Comparison of ENCODE assay signal across 8 mouse cellular contexts in genomic region chr5:139387329-139388194, GRCm38 (mm10). TPM values are rescaled to one million over a fixed set of nuclear protein-coding genes. Genes with fewer than 3 reads are reported as not detected.
DNase-seq lines count a peak whose midpoint lies in the region; ATAC-seq and TF ChIP-seq lines count a peak whose summit lies in the region.

No protein-coding gene starts in this region.

- H3K9ac ChIP-seq in heart, embryonic 12.5 days = no peak overlapping the region
- no peak overlapping the region for H3K9ac ChIP-seq in heart, embryonic 14.5 days (ENCODE audit: low read length)
- H3K9ac ChIP-seq in liver, embryonic 13.5 days = peak overlapping the region; percentile 97

- peak overlapping the region; percentile 8; the same call in 1 of the 2 replicates for H3K4me2 ChIP-seq in heart, embryonic 12.5 days
- H3K4me2 ChIP-seq in heart, embryonic 14.5 days (ENCODE audit: low read length) = no peak overlapping the region
- peak overlapping the region; percentile 89 for H3K4me2 ChIP-seq in liver, embryonic 13.5 days

- no peak for ATAC-seq in heart, embryonic 12.5 days (ENCODE audit: insufficient number of reproducible peaks, low FRiP score)
- ATAC-seq in heart, embryonic 14.5 days (ENCODE audit: insufficient number of reproducible peaks, insufficient read depth, low FRiP score, low read depth) = no peak
- no peak for ATAC-seq in liver, embryonic 13.5 days (ENCODE audit: low read depth)
- ATAC-seq in frontal cortex, adult (ENCODE audit: low TSS enrichment) = no peak

- H3K4me3 ChIP-seq in heart, embryonic 12.5 days = no peak overlapping the region
- H3K4me3 ChIP-seq in bone marrow, adult 2 months (replicated peaks; ENCODE audit: control insufficient read depth, low read depth, low read length) = no peak overlapping the region
- H3K4me3 ChIP-seq in heart, embryonic 14.5 days (ENCODE audit: control insufficient read depth in 1 of 2, insufficient read depth in 1 of 2, low read depth in 1 of 2, low read length in 2 of 2) = no peak overlapping the region
- peak overlapping the region; percentile 76 for H3K4me3 ChIP-seq in liver, embryonic 13.5 days (replicated peaks)

- H3K4me1 ChIP-seq in heart, embryonic 12.5 days (replicated peaks) = peaks cover 86% of the 10 kb centered on the region
- H3K4me1 ChIP-seq in bone marrow, adult 2 months (ENCODE audit: control insufficient read depth, insufficient read depth, low read length) = peaks cover 17% of the 10 kb centered on the region
- peaks cover 44 to 64% of the 10 kb centered on the region in 2 experiments for H3K4me1 ChIP-seq in heart, embryonic 14.5 days (ENCODE audit: control insufficient read depth in 2 of 2, insufficient read depth in 2 of 2, low read length in 2 of 2)
- H3K4me1 ChIP-seq in liver, embryonic 13.5 days (replicated peaks) = peaks cover 98% of the 10 kb centered on the region

- H3K27ac ChIP-seq in heart, embryonic 12.5 days (ENCODE audit: poor library complexity, severe bottlenecking) = peak overlapping the region; percentile 78
- peak overlapping the region; percentile 89 for H3K27ac ChIP-seq in bone marrow, adult 2 months (ENCODE audit: control insufficient read depth, insufficient read depth, low read depth, low read length, poor library complexity)
- H3K27ac ChIP-seq in heart, embryonic 14.5 days (replicated peaks in 1 of 2; ENCODE audit: control insufficient read depth in 1 of 2, insufficient read depth in 1 of 2, low read depth in 2 of 2, low read length in 2 of 2) = peak overlapping the region; percentile 29 to 59
- H3K27ac ChIP-seq in liver, embryonic 13.5 days = peak overlapping the region; percentile 100

- no peaks in the 10 kb centered on the region for H3K9me3 ChIP-seq in heart, embryonic 12.5 days (replicated peaks)
- no peaks in the 10 kb centered on the region for H3K9me3 ChIP-seq in heart, embryonic 14.5 days (ENCODE audit: control insufficient read depth, low read length)
- H3K9me3 ChIP-seq in liver, embryonic 13.5 days (replicated peaks) = no peaks in the 10 kb centered on the region

- TF ChIP-seq CTCF in bone marrow, adult 2 months (IDR thresholded peaks at IDR 0.05; ENCODE audit: control insufficient read depth, insufficient read depth, low read length) = no peak

- DNase-seq in heart, adult 9 months (ENCODE audit: low spot score in 2 of 2) = no peak
- DNase-seq in liver, embryonic 13.5 days = no peak
- no peak for DNase-seq in urinary bladder, postnatal 14 days (ENCODE audit: low spot score)
- DNase-seq in thymus, adult 18-20 months = no peak

- WGBS in heart, embryonic 12.5 days = 75% methylated on average over 10 of the region's 10 CpGs
- 68% methylated on average over 10 of the region's 10 CpGs for WGBS in bone marrow, adult 2 months
- WGBS in heart, embryonic 14.5 days = 71% methylated on average over 10 of the region's 10 CpGs
- 75% methylated on average over 10 of the region's 10 CpGs for WGBS in liver, embryonic 13.5 days (ENCODE audit: insufficient replicate concordance)

- H3K36me3 ChIP-seq in heart, embryonic 12.5 days = peaks cover 6% of the 10 kb centered on the region; the same call in 1 of the 2 replicates
- H3K36me3 ChIP-seq in heart, embryonic 14.5 days (ENCODE audit: control insufficient read depth, insufficient read depth, low read length) = peaks cover 8% of the 10 kb centered on the region
- peaks cover 56% of the 10 kb centered on the region for H3K36me3 ChIP-seq in liver, embryonic 13.5 days

- no peaks in the 10 kb centered on the region for H3K27me3 ChIP-seq in heart, embryonic 12.5 days (replicated peaks)
- no peaks in the 10 kb centered on the region for H3K27me3 ChIP-seq in heart, embryonic 14.5 days (ENCODE audit: control insufficient read depth, insufficient read depth, low read length)
- no peaks in the 10 kb centered on the region for H3K27me3 ChIP-seq in liver, embryonic 13.5 days

- no peak for TF ChIP-seq POLR2A in bone marrow, adult 2 months (IDR thresholded peaks at IDR 0.05; ENCODE audit: borderline replicate concordance, control insufficient read depth, low read depth, low read length)

RNA-seq across cellular contexts. Expression of gene Gpr146, which starts 10.1 kb away (rescaled TPM):
- polyA plus RNA-seq in heart, embryonic 12.5 days (2016; fragmentation: Nextera tagmentation; extraction: Ambion mirVana) = 8.2 and 8.5 TPM in 2 replicates
- polyA plus RNA-seq in bone marrow, adult 2 months (2011; ENCODE audit: insufficient read depth, insufficient read length, low replicate concordance, missing spikeins) = 14.6 and 20.1 TPM in 2 replicates
- 9.3 and 9.5 TPM in 2 replicates for polyA plus RNA-seq in heart, embryonic 14.5 days (2014; fragmentation: Nextera tagmentation; extraction: Ambion mirVana)
- polyA plus RNA-seq in liver, embryonic 13.5 days (2015; fragmentation: Nextera tagmentation; extraction: Ambion mirVana) = 18.8 and 20.2 TPM in 2 replicates

RNA-seq across cellular contexts. Expression of gene C130050O18Rik, which starts 17.5 kb away (rescaled TPM):
- 0.10 and 0.36 TPM in 2 replicates for polyA plus RNA-seq in heart, embryonic 12.5 days (2016; fragmentation: Nextera tagmentation; extraction: Ambion mirVana)
- polyA plus RNA-seq in bone marrow, adult 2 months (2011; ENCODE audit: insufficient read depth, insufficient read length, low replicate concordance, missing spikeins) = 0.88 and 4.0 TPM in 2 replicates
- polyA plus RNA-seq in heart, embryonic 14.5 days (2014; fragmentation: Nextera tagmentation; extraction: Ambion mirVana) = 0.32 and 0.36 TPM in 2 replicates
- polyA plus RNA-seq in liver, embryonic 13.5 days (2015; fragmentation: Nextera tagmentation; extraction: Ambion mirVana) = 0.89 and 1.1 TPM in 2 replicates

RNA-seq across cellular contexts. Expression of gene Cyp2w1, which starts 35.1 kb away (rescaled TPM):
- not detected in 2 replicates for polyA plus RNA-seq in heart, embryonic 12.5 days (2016; fragmentation: Nextera tagmentation; extraction: Ambion mirVana)
- not detected in 2 replicates for polyA plus RNA-seq in bone marrow, adult 2 months (2011; ENCODE audit: insufficient read depth, insufficient read length, low replicate concordance, missing spikeins)
- not detected in 2 replicates for polyA plus RNA-seq in heart, embryonic 14.5 days (2014; fragmentation: Nextera tagmentation; extraction: Ambion mirVana)
- polyA plus RNA-seq in liver, embryonic 13.5 days (2015; fragmentation: Nextera tagmentation; extraction: Ambion mirVana) = not detected in 2 replicates

RNA-seq across cellular contexts. Expression of gene Gper1, which starts 35.4 kb away (rescaled TPM):
- polyA plus RNA-seq in heart, embryonic 12.5 days (2016; fragmentation: Nextera tagmentation; extraction: Ambion mirVana) = 0.79 and 0.96 TPM in 2 replicates
- polyA plus RNA-seq in bone marrow, adult 2 months (2011; ENCODE audit: insufficient read depth, insufficient read length, low replicate concordance, missing spikeins) = not detected in 2 replicates
- 1.3 and 1.8 TPM in 2 replicates for polyA plus RNA-seq in heart, embryonic 14.5 days (2014; fragmentation: Nextera tagmentation; extraction: Ambion mirVana)
- polyA plus RNA-seq in liver, embryonic 13.5 days (2015; fragmentation: Nextera tagmentation; extraction: Ambion mirVana) = 0.17 and 0.31 TPM in 2 replicates

RNA-seq across cellular contexts. Expression of gene Cox19, which starts 36.3 kb away (rescaled TPM):
- 66.2 and 72.6 TPM in 2 replicates for polyA plus RNA-seq in heart, embryonic 12.5 days (2016; fragmentation: Nextera tagmentation; extraction: Ambion mirVana)
- polyA plus RNA-seq in bone marrow, adult 2 months (2011; ENCODE audit: insufficient read depth, insufficient read length, low replicate concordance, missing spikeins) = 27.6 and 39.3 TPM in 2 replicates
- polyA plus RNA-seq in heart, embryonic 14.5 days (2014; fragmentation: Nextera tagmentation; extraction: Ambion mirVana) = 89.4 and 91.8 TPM in 2 replicates
- 68.5 and 72.3 TPM in 2 replicates for polyA plus RNA-seq in liver, embryonic 13.5 days (2015; fragmentation: Nextera tagmentation; extraction: Ambion mirVana)

Comparison
In these comparisons a context has a peak if more than half of its experiments do, and no peak if none do; other contexts are left out.
1. H3K27ac ChIP-seq: peak in every context shown above with its lines; median percentile 100 in liver, embryonic 13.5 days; 89 in bone marrow, adult 2 months; 78 in heart, embryonic 12.5 days; 44 in heart, embryonic 14.5 days.